Mouse (Mus musculus): ENCODE data around the gene Zdhhc14.
A peak's percentile ranks its signal among the peaks of the same experiment; 100 is the strongest.

Zdhhc14 gene

GRCm38 (mm10) chr17:5491801-5492745 lies at the start of gene Zdhhc14:
TSS of gene Zdhhc14 (plus strand) at chr17:5492557.
- peak; percentile 91 to 96 for DNase-seq

GRCm38 (mm10) chr17:5443260-5443659 lies 49.1 kb upstream of the Zdhhc14 start:
- DNase-seq, result no peak

- peak; percentile 48 to 65 for DNase-seq
Observed at GRCm38 (mm10) chr17:5443751-5444150, 48.6 kb upstream of the Zdhhc14 start.

GRCm38 (mm10) chr17:5453657-5454056 lies 38.7 kb upstream of the Zdhhc14 start:
- DNase-seq, result no peak

- DNase-seq, result no peak
Observed at GRCm38 (mm10) chr17:5463912-5464311, 28.4 kb upstream of the Zdhhc14 start.

- peak; percentile 14 to 39 for DNase-seq
Observed at GRCm38 (mm10) chr17:5466736-5467135, 25.6 kb upstream of the Zdhhc14 start.

- DNase-seq, result no peak
Observed at GRCm38 (mm10) chr17:5467177-5467576, 25.2 kb upstream of the Zdhhc14 start.

GRCm38 (mm10) chr17:5472268-5472667 lies 20.1 kb upstream of the Zdhhc14 start:
- DNase-seq, result no peak

GRCm38 (mm10) chr17:5475960-5476725 lies 16.2 kb upstream of the Zdhhc14 start:
- no peak for DNase-seq

- no peak for DNase-seq
Observed at GRCm38 (mm10) chr17:5483456-5483855, 8.9 kb upstream of the Zdhhc14 start.

GRCm38 (mm10) chr17:5484663-5485062 lies 7.7 kb upstream of the Zdhhc14 start:
- no peak for DNase-seq

GRCm38 (mm10) chr17:5488156-5488555 lies 4.2 kb upstream of the Zdhhc14 start:
- DNase-seq, result no peak

GRCm38 (mm10) chr17:5490351-5490750 lies 2.0 kb upstream of the Zdhhc14 start:
- DNase-seq, result no peak

- peak; percentile 93 to 95 for DNase-seq
Observed at GRCm38 (mm10) chr17:5491031-5491800, 1.1 kb upstream of the Zdhhc14 start.

- peak; percentile 48 to 77 for DNase-seq
Observed at GRCm38 (mm10) chr17:5492746-5493160, 396 bp downstream of the Zdhhc14 start.

GRCm38 (mm10) chr17:5493161-5493771 lies 909 bp downstream of the Zdhhc14 start:
- DNase-seq, result peak; percentile 45 to 55

- peak; percentile 29 to 38 for DNase-seq
Observed at GRCm38 (mm10) chr17:5493809-5494208, 1.5 kb downstream of the Zdhhc14 start.

GRCm38 (mm10) chr17:5494832-5495231 lies 2.5 kb downstream of the Zdhhc14 start:
- DNase-seq, result peak in 1 of 2 experiments; percentile 33

- DNase-seq, result no peak
Observed at GRCm38 (mm10) chr17:5497695-5498094, 5.3 kb downstream of the Zdhhc14 start.

- no peak for DNase-seq
Observed at GRCm38 (mm10) chr17:5498996-5499395, 6.6 kb downstream of the Zdhhc14 start.

GRCm38 (mm10) chr17:5503981-5504760 lies 11.8 kb downstream of the Zdhhc14 start:
- DNase-seq, result no peak

Measured in kidney, postnatal 25 days (tissue).